Mouse (Mus musculus) c-Kit-negative CD71-positive TER-119-positive erythroid progenitor cells, embryonic 14.5 days (primary cell): ENCODE data around the gene Akap12.

Experiments
- DNase-seq: peaks from one replicate; pipeline ENCODE4 v3.0.0-alpha.2; 2013; ENCODE audit warnings: low read depth, low spot score

Akap12 gene

GRCm38 (mm10) chr10:4398058-4398457 lies 131.9 kb downstream of the Akap12 start:
- no peak for DNase-seq

GRCm38 (mm10) chr10:4404895-4405491 lies 138.8 kb downstream of the Akap12 start:
- DNase-seq: peak; percentile 45

- no peak for DNase-seq
Observed at GRCm38 (mm10) chr10:4405511-4405910, 139.3 kb downstream of the Akap12 start.

- no peak for DNase-seq
Observed at GRCm38 (mm10) chr10:4407191-4407590, 141.0 kb downstream of the Akap12 start.
